8 mouse cellular contexts compared by ENCODE assay signal in the genomic region with DNA sequence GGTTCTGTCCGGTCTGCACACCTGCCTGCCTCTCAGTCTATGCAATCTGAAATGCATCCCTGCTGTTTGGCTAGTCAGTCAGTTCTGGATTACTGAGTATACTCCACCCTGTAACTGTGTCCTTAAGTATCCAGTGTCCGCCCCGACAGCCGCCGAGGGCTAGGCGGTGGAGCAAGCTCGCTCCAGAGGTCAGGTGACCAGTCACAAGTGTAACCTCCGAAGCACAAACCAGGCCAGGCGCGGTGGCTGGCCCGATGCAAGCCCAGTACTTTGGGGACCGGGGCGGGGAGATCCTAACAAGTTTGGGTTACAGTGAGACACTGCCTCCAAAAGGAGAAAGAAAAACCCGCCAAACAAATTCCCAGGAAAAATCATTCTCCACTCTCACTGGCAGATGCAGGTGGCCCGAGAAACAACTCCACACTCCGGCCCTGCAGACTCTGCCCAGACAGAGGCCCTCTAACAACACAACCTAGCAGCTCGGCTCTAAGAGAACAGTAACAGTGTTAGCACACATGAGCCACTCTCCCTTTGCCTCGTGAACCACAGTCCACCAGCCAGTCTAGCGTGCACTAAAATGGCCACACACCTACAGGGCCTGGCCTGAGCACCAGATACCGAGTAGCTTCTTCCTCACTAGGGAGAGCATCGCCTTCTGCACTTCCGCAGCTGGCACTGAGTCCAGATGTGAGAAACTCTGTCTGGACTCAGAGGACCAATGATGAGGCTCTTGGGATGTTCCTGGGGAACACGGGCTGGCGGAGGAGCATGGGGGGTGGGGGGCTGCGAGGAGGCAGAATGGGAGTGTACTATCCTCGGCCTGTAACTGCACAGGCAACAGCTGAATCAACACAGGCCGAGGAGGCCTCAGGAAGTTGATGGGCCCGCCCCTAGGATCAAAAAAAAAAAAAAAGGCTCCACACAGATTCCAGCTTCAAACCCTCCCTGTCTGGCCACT. TPM values are rescaled to one million over a fixed set of nuclear protein-coding genes. Genes with fewer than 3 reads are reported as not detected.
A peak's percentile ranks its signal among the peaks of the same experiment; 100 is the strongest.
DNase-seq lines count a peak whose midpoint lies in the region; ATAC-seq and TF ChIP-seq lines count a peak whose summit lies in the region.
"Had no signal": no experiment of that assay in that cellular context is flagged by ENCODE, and none has a peak within 500 bp of the region (broad histone marks: within the 10 kb centered on the region; RNA-seq: fewer than 3 reads in every experiment).

No protein-coding gene starts in this region.

- no peak overlapping the region for H3K9ac ChIP-seq in lung, postnatal 0 days (replicated peaks; ENCODE audit: low read depth)

- no peaks in the 10 kb centered on the region for H3K27me3 ChIP-seq in lung, postnatal 0 days (replicated peaks; ENCODE audit: insufficient read depth, low read length)

- no peaks in the 10 kb centered on the region for H3K36me3 ChIP-seq in lung, postnatal 0 days (ENCODE audit: insufficient read depth, low read length)

- H3K9me3 ChIP-seq in lung, postnatal 0 days (ENCODE audit: low read length) = no peaks in the 10 kb centered on the region

- TF ChIP-seq CTCF in cortical plate, adult 2 months (IDR thresholded peaks at IDR 0.05; ENCODE audit: extremely low read depth, insufficient read depth, low read length) = no peak
- TF ChIP-seq CTCF in lung, postnatal 0 days (IDR thresholded peaks at IDR 0.05) = no peak

- H3K4me3 ChIP-seq in cortical plate, adult 2 months (ENCODE audit: insufficient read depth, low read length) = no peak overlapping the region
- H3K4me3 ChIP-seq in lung, postnatal 0 days (ENCODE audit: low read depth, low read length) = no peak overlapping the region
- H3K4me3 ChIP-seq: erythroblast, embryonic 14.5 days had no signal

- no peak overlapping the region for H3K4me2 ChIP-seq in lung, postnatal 0 days (replicated peaks; ENCODE audit: low read depth, low read length)

- peak; percentile 68 for ATAC-seq in lung, postnatal 0 days

- TF ChIP-seq POLR2A in cortical plate, adult 2 months (IDR thresholded peaks at IDR 0.05; ENCODE audit: extremely low read depth, insufficient read depth, low read length) = no peak

- no peak for TF ChIP-seq EP300 in lung, postnatal 0 days (IDR thresholded peaks at IDR 0.05)

- WGBS in lung, postnatal 0 days = 26% methylated on average over 28 of the region's 28 CpGs

- peak overlapping the region; percentile 60; the same call in 1 of the 2 replicates for H3K27ac ChIP-seq in cortical plate, adult 2 months (ENCODE audit: insufficient read depth, low read length)
- H3K27ac ChIP-seq in lung, postnatal 0 days (ENCODE audit: low read length) = peak overlapping the region; percentile 39

- DNase-seq in Muller cell, postnatal 12 days (ENCODE audit: inconsistent ontology term) = peak; percentile 33
- DNase-seq in heart, adult 9 months (ENCODE audit: low spot score in 2 of 2) = peak; percentile 78 to 80
- peak; percentile 90 for DNase-seq in kidney, adult 9 months
- peak; percentile 71 for DNase-seq in lung, postnatal 0 days (ENCODE audit: low spot score)
- DNase-seq in c-Kit-positive CD71-positive TER-119-positive erythroid progenitor cells, embryonic 14.5 days (ENCODE audit: low spot score) = no peak
- no peak for DNase-seq in right cerebral cortex, postnatal 14 days

- H3K4me1 ChIP-seq in cortical plate, adult 2 months (ENCODE audit: control insufficient read depth, insufficient read depth, low read length) = peaks cover 17% of the 10 kb centered on the region
- H3K4me1 ChIP-seq in lung, postnatal 0 days (ENCODE audit: insufficient read depth, low read depth, low read length) = peaks cover 27% of the 10 kb centered on the region; the same call in 1 of the 2 replicates

RNA-seq across cellular contexts. Expression of a gene that starts 25.2 kb away (rescaled TPM):
- 37.9 and 40.0 TPM in 2 replicates for polyA plus RNA-seq in cortical plate, adult 2 months (2012; rRNA removed)
- polyA plus RNA-seq in lung, postnatal 0 days (2015; fragmentation: Nextera tagmentation; extraction: Ambion mirVana) = 17.5 and 19.7 TPM in 2 replicates

RNA-seq across cellular contexts. Expression of a gene that starts 25.6 kb away (rescaled TPM):
- 1.5 and 2.5 TPM in 2 replicates for polyA plus RNA-seq in cortical plate, adult 2 months (2012; rRNA removed)
- polyA plus RNA-seq in lung, postnatal 0 days (2015; fragmentation: Nextera tagmentation; extraction: Ambion mirVana) = 1.7 and 2.0 TPM in 2 replicates

RNA-seq across cellular contexts. Expression of a gene that starts 49.2 kb away (rescaled TPM):
- 39.6 and 40.8 TPM in 2 replicates for polyA plus RNA-seq in cortical plate, adult 2 months (2012; rRNA removed)
- 9.9 and 10.0 TPM in 2 replicates for polyA plus RNA-seq in lung, postnatal 0 days (2015; fragmentation: Nextera tagmentation; extraction: Ambion mirVana)

RNA-seq across cellular contexts. Expression of a gene that starts 49.3 kb away (rescaled TPM):
- polyA plus RNA-seq in cortical plate, adult 2 months (2012; rRNA removed) = 30.3 and 31.0 TPM in 2 replicates
- polyA plus RNA-seq in lung, postnatal 0 days (2015; fragmentation: Nextera tagmentation; extraction: Ambion mirVana) = 24.9 and 25.4 TPM in 2 replicates

RNA-seq across cellular contexts. Expression of a gene that starts 52.3 kb away (rescaled TPM):
- polyA plus RNA-seq in cortical plate, adult 2 months (2012; rRNA removed) = 6.3 and 6.6 TPM in 2 replicates
- polyA plus RNA-seq in lung, postnatal 0 days (2015; fragmentation: Nextera tagmentation; extraction: Ambion mirVana) = 12.1 and 14.7 TPM in 2 replicates

Comparison
In these comparisons a context has a peak if more than half of its experiments do, and no peak if none do; other contexts are left out.
1. DNase-seq: peak in Muller cell, postnatal 12 days (single experiment), heart, adult 9 months (2 of 2), kidney, adult 9 months (single experiment) and lung, postnatal 0 days (single experiment); none in c-Kit-positive CD71-positive TER-119-positive erythroid progenitor cells, embryonic 14.5 days (single experiment) and right cerebral cortex, postnatal 14 days (single experiment).